In genomic region chr10:128231697-128232419, GRCm38 (mm10) we compare ENCODE assay signal across 8 mouse cellular contexts. TPM values are rescaled to one million over a fixed set of nuclear protein-coding genes. Genes with fewer than 3 reads are reported as not detected.
DNase-seq lines count a peak whose midpoint lies in the region; ATAC-seq and TF ChIP-seq lines count a peak whose summit lies in the region.

Gene Timeless, plus strand, starts transcription at chr10:128232065.

- peaks cover 6% of the 10 kb centered on the region for H3K36me3 ChIP-seq in C2C12 (ENCODE audit: control insufficient read depth, insufficient read depth)
- no peaks in the 10 kb centered on the region for H3K36me3 ChIP-seq in heart, embryonic 12.5 days
- 0 out of 2 replicates have a peak, but pooled peaks cover 5% of the 10 kb centered on the region for H3K36me3 ChIP-seq in kidney, embryonic 16.5 days (ENCODE audit: insufficient read depth, low read length)
- no peaks in the 10 kb centered on the region for H3K36me3 ChIP-seq in liver, adult 2 months (ENCODE audit: control insufficient read depth, insufficient read depth, low read length)

- H3K27ac ChIP-seq in heart, embryonic 12.5 days (ENCODE audit: poor library complexity, severe bottlenecking), result peak within 1 kb of the TSS; percentile 90
- H3K27ac ChIP-seq in kidney, embryonic 16.5 days (ENCODE audit: low read length), result peak within 1 kb of the TSS; percentile 98
- H3K27ac ChIP-seq in liver, adult 2 months (replicated peaks; ENCODE audit: insufficient read depth, low read depth, low read length), result peak within 1 kb of the TSS; percentile 97

- TF ChIP-seq CTCF in C2C12 (IDR thresholded peaks at IDR 0.05; ENCODE audit: control insufficient read depth, insufficient read depth, insufficient read length), result no peak
- TF ChIP-seq CTCF in brain, embryonic 14.5 days (IDR thresholded peaks at IDR 0.05; ENCODE audit: borderline replicate concordance, extremely low read depth, insufficient read depth, insufficient read length), result no peak
- TF ChIP-seq CTCF in liver, adult 2 months (IDR thresholded peaks at IDR 0.05; ENCODE audit: low read depth, low read length), result no peak

- peaks cover 21% of the 10 kb centered on the region for H3K79me2 ChIP-seq in C2C12 (ENCODE audit: control insufficient read depth, insufficient read depth)
- H3K79me2 ChIP-seq in liver, adult 2 months (ENCODE audit: control insufficient read depth, insufficient read depth, low read length), result no peaks in the 10 kb centered on the region

- WGBS in heart, embryonic 12.5 days, result under 1% methylated on average over 58 of the region's 58 CpGs
- WGBS in kidney, embryonic 16.5 days, result 0% methylated on average over 55 of the region's 58 CpGs
- under 1% methylated on average over 58 of the region's 58 CpGs for WGBS in liver, adult 2 months

- H3K27me3 ChIP-seq in C2C12 (ENCODE audit: control insufficient read depth, insufficient read depth, insufficient read length), result no peaks in the 10 kb centered on the region
- H3K27me3 ChIP-seq in heart, embryonic 12.5 days (replicated peaks), result no peaks in the 10 kb centered on the region
- H3K27me3 ChIP-seq in kidney, embryonic 16.5 days (ENCODE audit: insufficient read depth, low read length), result no peaks in the 10 kb centered on the region
- no peaks in the 10 kb centered on the region for H3K27me3 ChIP-seq in liver, adult 2 months (ENCODE audit: control insufficient read depth, insufficient read depth, low read length)

- H3ac ChIP-seq in C2C12 (ENCODE audit: control insufficient read depth, insufficient read length, low read depth), result peak within 1 kb of the TSS; percentile 99

- TF ChIP-seq POLR2A in brain, embryonic 14.5 days (IDR thresholded peaks at IDR 0.05; ENCODE audit: borderline replicate concordance, extremely low read depth, insufficient read depth, insufficient read length, poor library complexity, severe bottlenecking), result peak; percentile 79
- peak; percentile 68 for TF ChIP-seq POLR2A in liver, adult 2 months (IDR thresholded peaks at IDR 0.05; ENCODE audit: extremely low read depth, insufficient read depth, low read length)

- no peaks in the 10 kb centered on the region for H3K79me3 ChIP-seq in C2C12 (ENCODE audit: low read depth)

- H3K4me2 ChIP-seq in heart, embryonic 12.5 days, result peak within 1 kb of the TSS; percentile 80
- peak within 1 kb of the TSS; percentile 85 for H3K4me2 ChIP-seq in kidney, embryonic 16.5 days (replicated peaks; ENCODE audit: low read depth, low read length)

- H3K4me1 ChIP-seq in heart, embryonic 12.5 days (replicated peaks), result peaks cover 12% of the 10 kb centered on the region
- peaks cover 14% of the 10 kb centered on the region for H3K4me1 ChIP-seq in kidney, embryonic 16.5 days (ENCODE audit: insufficient read depth, low read length)
- no peaks in the 10 kb centered on the region for H3K4me1 ChIP-seq in liver, adult 2 months (ENCODE audit: control insufficient read depth, insufficient read depth, low read length)

- ATAC-seq in erythroblast, adult 5-6 weeks (replicated peaks; ENCODE audit: low FRiP score, poor library complexity, severe bottlenecking), result peak; percentile 73
- peak; percentile 92 for ATAC-seq in heart, embryonic 12.5 days (ENCODE audit: insufficient number of reproducible peaks, low FRiP score)
- peak; percentile 91 for ATAC-seq in kidney, embryonic 16.5 days (ENCODE audit: low FRiP score, low TSS enrichment)
- peak; percentile 42 for ATAC-seq in monocyte, adult 5-6 weeks (replicated peaks; ENCODE audit: insufficient number of reproducible peaks, low FRiP score, low TSS enrichment, poor library complexity, severe bottlenecking)

- DNase-seq in brain, embryonic 14.5 days (ENCODE audit: low read depth), result peak; percentile 88
- DNase-seq in liver, adult 2 months (ENCODE audit: extremely low read depth, low read depth, low spot score), result peak; percentile 74
- DNase-seq in spleen, postnatal 36 days (ENCODE audit: low spot score in 2 of 2), result peak; percentile 81 to 85

- peak within 1 kb of the TSS; percentile 56 for H3K4me3 ChIP-seq in C2C12 (ENCODE audit: insufficient read depth, poor library complexity, severe bottlenecking)
- H3K4me3 ChIP-seq in heart, embryonic 12.5 days, result peak within 1 kb of the TSS; percentile 82
- H3K4me3 ChIP-seq in kidney, embryonic 16.5 days (ENCODE audit: low read length), result peak within 1 kb of the TSS; percentile 89
- H3K4me3 ChIP-seq in liver, adult 2 months (ENCODE audit: insufficient read depth, low read depth, low read length), result peak within 1 kb of the TSS; percentile 82

- peak within 1 kb of the TSS; percentile 93 for H3K9ac ChIP-seq in heart, embryonic 12.5 days
- peak within 1 kb of the TSS; percentile 88 for H3K9ac ChIP-seq in kidney, embryonic 16.5 days (replicated peaks; ENCODE audit: low read length)
- peak within 1 kb of the TSS; percentile 93 for H3K9ac ChIP-seq in liver, adult 2 months (ENCODE audit: low read depth, low read length)

- no peaks in the 10 kb centered on the region for H3K9me3 ChIP-seq in heart, embryonic 12.5 days (replicated peaks)
- no peaks in the 10 kb centered on the region for H3K9me3 ChIP-seq in kidney, embryonic 16.5 days (ENCODE audit: low read length)

TF ChIP-seq in C2C12, 6 proteins besides CTCF, POLR2A, EP300 and RAD21:
- TF ChIP-seq FOSL1 (IDR thresholded peaks at IDR 0.05; ENCODE audit: insufficient read depth, low read length, poor library complexity, severe bottlenecking), result no peak
- TF ChIP-seq MYOD1 (IDR thresholded peaks at IDR 0.05; ENCODE audit: control insufficient read depth, insufficient read length, low read depth), result no peak
- TF ChIP-seq CEBPB (IDR thresholded peaks at IDR 0.05; ENCODE audit: low read depth), result no peak
- no peak for TF ChIP-seq MAX (IDR thresholded peaks at IDR 0.05)
- no peak for TF ChIP-seq MYOG (IDR thresholded peaks at IDR 0.05; ENCODE audit: control insufficient read depth, extremely low read depth, insufficient read length)
- no peak for TF ChIP-seq USF1 (IDR thresholded peaks at IDR 0.05; ENCODE audit: low read depth)

RNA-seq across cellular contexts. Expression of gene Timeless, which starts in this region (rescaled TPM):
- polyA plus RNA-seq in C2C12 (2012; fragmentation: generic; extraction: Trizol), result 17.7 TPM
- 12.9 and 14.0 TPM in 2 replicates for polyA plus RNA-seq in brain, embryonic 14.5 days (2012; rRNA removed)
- total RNA-seq in erythroblast, adult 5-6 weeks (2015; ENCODE audit: low replicate concordance), result 4.0 and 6.3 TPM in 2 replicates
- 39.4 and 44.5 TPM in 2 replicates for total RNA-seq in erythroblast, adult 5-6 weeks (2017; ENCODE audit: low replicate concordance)
- 37.6 and 44.5 TPM in 2 replicates for polyA plus RNA-seq in heart, embryonic 12.5 days (2016; fragmentation: Nextera tagmentation; extraction: Ambion mirVana)
- 64.5 and 68.2 TPM in 2 replicates for polyA plus RNA-seq in kidney, embryonic 16.5 days (2015; fragmentation: Nextera tagmentation; extraction: Ambion mirVana)
- 1.6 and 1.7 TPM in 2 replicates for total RNA-seq in liver, adult 2 months (2014; rRNA removed)
- polyA plus RNA-seq in liver, adult 2 months (2012; rRNA removed), result 0.75 and 1.1 TPM in 2 replicates
- 6.0 to 13.5 TPM (median 9.7 TPM) in 3 replicates for total RNA-seq in monocyte, adult 5-6 weeks (2017)

Comparison
In these comparisons a context has a peak if more than half of its experiments do, and no peak if none do; other contexts are left out.
1. Peak in every context shown above with its lines: DNase-seq, ATAC-seq, H3K4me3 ChIP-seq and H3K27ac ChIP-seq.
2. ATAC-seq: peak in every context shown above with its lines; median percentile 92 in heart, embryonic 12.5 days; 91 in kidney, embryonic 16.5 days; 73 in erythroblast, adult 5-6 weeks; 42 in monocyte, adult 5-6 weeks.